Mouse (Mus musculus) cerebellum, postnatal 36 days (tissue): ENCODE data around the gene Gm14548.
"Not testable (repeated sequence)": the region's sequence is repeated elsewhere in the genome, so short reads cannot be mapped to it uniquely, and the experiment has no call there.

ENCODE experiments used
- DNase-seq, 2 experiments: peaks; one replicate each; pipeline ENCODE4 v3.0.0; 2021 to 2022; ENCODE audit warnings: mixed read lengths in 2 of 2

Gm14548 gene

GRCm38 (mm10) chr7:3898036-3898590 lies at the start of gene Gm14548:
Gm14548 (minus strand) TSS chr7:3898120.
- DNase-seq = not testable (repeated sequence)

GRCm38 (mm10) chr7:3946117-3946516 lies 48.2 kb upstream of the Gm14548 start:
- DNase-seq = no peak

GRCm38 (mm10) chr7:3940915-3941314 lies 43.0 kb upstream of the Gm14548 start:
- DNase-seq = no peak

- DNase-seq = no peak
These were observed 42.1 kb upstream of the Gm14548 start for GRCm38 (mm10) chr7:3939866-3940525.

- DNase-seq = not testable (repeated sequence)
These were observed 37.6 kb upstream of the Gm14548 start for GRCm38 (mm10) chr7:3935473-3935872.

- DNase-seq = not testable (repeated sequence)
These were observed 17.5 kb upstream of the Gm14548 start, which contains the start of gene Lilra6 for GRCm38 (mm10) chr7:3915387-3915786. Lilra6 (minus strand) TSS chr7:3915503.

GRCm38 (mm10) chr7:3903704-3904103 lies 5.8 kb upstream of the Gm14548 start:
- DNase-seq = no peak

GRCm38 (mm10) chr7:3875032-3875431 lies 22.9 kb downstream of the Gm14548 start:
- DNase-seq = not testable (repeated sequence)

GRCm38 (mm10) chr7:3844951-3845350 lies 53.0 kb downstream of the Gm14548 start, which contains the start of gene Pira2:
Pira2 (minus strand) TSS chr7:3845051.
- not testable (repeated sequence) for DNase-seq

GRCm38 (mm10) chr7:3837854-3838253 lies 60.1 kb downstream of the Gm14548 start:
- not testable (repeated sequence) for DNase-seq
